Mouse (Mus musculus): ENCODE measurements around the gene Cib2.

The Cib2 gene

GRCm38 (mm10) chr9:54544212-54544953, 15.6 kb downstream of the Cib2 start:
- peak; percentile 42 for DNase-seq

GRCm38 (mm10) chr9:54540801-54541200, 19.2 kb downstream of the Cib2 start:
- DNase-seq = no peak

- no peak for DNase-seq
Measured at GRCm38 (mm10) chr9:54538684-54539083, 21.3 kb downstream of the Cib2 start, which contains the start of gene Sh2d7. Sh2d7 (plus strand) TSS chr9:54538984.

GRCm38 (mm10) chr9:54538244-54538643, 21.8 kb downstream of the Cib2 start:
- no peak for DNase-seq

- no peak for DNase-seq
Measured at GRCm38 (mm10) chr9:54537480-54537879, 22.5 kb downstream of the Cib2 start.

GRCm38 (mm10) chr9:54537030-54537429, 23.0 kb downstream of the Cib2 start:
- DNase-seq = no peak

GRCm38 (mm10) chr9:54536236-54536635, 23.8 kb downstream of the Cib2 start:
- DNase-seq = no peak

GRCm38 (mm10) chr9:54533975-54534374, 26.0 kb downstream of the Cib2 start:
- no peak for DNase-seq

GRCm38 (mm10) chr9:54532926-54533325, 27.1 kb downstream of the Cib2 start:
- no peak for DNase-seq

GRCm38 (mm10) chr9:54531421-54531820, 28.6 kb downstream of the Cib2 start:
- no peak for DNase-seq

- DNase-seq = no peak
Measured at GRCm38 (mm10) chr9:54530836-54531235, 29.2 kb downstream of the Cib2 start.

GRCm38 (mm10) chr9:54529950-54530349, 30.1 kb downstream of the Cib2 start:
- no peak for DNase-seq

GRCm38 (mm10) chr9:54527694-54528093, 32.3 kb downstream of the Cib2 start:
- no peak for DNase-seq

- DNase-seq = no peak
Measured at GRCm38 (mm10) chr9:54520286-54520685, 39.7 kb downstream of the Cib2 start.

- DNase-seq = no peak
Measured at GRCm38 (mm10) chr9:54518921-54519320, 41.1 kb downstream of the Cib2 start.

- no peak for DNase-seq
Measured at GRCm38 (mm10) chr9:54515991-54516390, 44.0 kb downstream of the Cib2 start.

GRCm38 (mm10) chr9:54502873-54503272, 57.1 kb downstream of the Cib2 start:
- no peak for DNase-seq

- DNase-seq = no peak
Measured at GRCm38 (mm10) chr9:54502111-54502495, 57.9 kb downstream of the Cib2 start.

GRCm38 (mm10) chr9:54501453-54502110, 58.4 kb downstream of the Cib2 start, which contains the start of gene Dmxl2:
Dmxl2 (minus strand) TSS chr9:54501626.
- DNase-seq = peak; percentile 95

GRCm38 (mm10) chr9:54500832-54501452, 59.1 kb downstream of the Cib2 start:
- peak; percentile 30 for DNase-seq

GRCm38 (mm10) chr9:54499791-54500190, 60.2 kb downstream of the Cib2 start:
- no peak for DNase-seq

- no peak for DNase-seq
Measured at GRCm38 (mm10) chr9:54499291-54499690, 60.7 kb downstream of the Cib2 start.

All from lung, postnatal 36 days (tissue).